Mouse (Mus musculus) hindbrain, embryonic 15.5 days (tissue): Measurements from ENCODE around the gene Derl3. TPM values are rescaled to one million over a fixed set of nuclear protein-coding genes. Genes with fewer than 3 reads are reported as not detected.
A peak's percentile ranks its signal among the peaks of the same experiment; 100 is the strongest.
"Not testable (repeated sequence)": the region's sequence is repeated elsewhere in the genome, so short reads cannot be mapped to it uniquely, and the experiment has no call there.

Experiments
- ATAC-seq: fragments of 200-750 bp; cut with Nextera tagmentation; 2 replicates; pipeline ENCODE4 v1.8.0; 2017; ENCODE audit warnings: low read depth, moderate number of reproducible peaks, moderate TSS enrichment; ENCODE audit not compliant: low FRiP score
- H3K27ac ChIP-seq: fragments of 300-500 bp; sonication (generic); replicated peaks from 2 replicates; pipeline ENCODE4 v1.5.1; 2015; ENCODE audit warnings: mild to moderate bottlenecking, inconsistent platforms
- H3K27me3 ChIP-seq: fragments of 300-500 bp; sonication (generic); 2 replicates; pipeline ENCODE4 v1.6.1; 2015; ENCODE audit warnings: control low read depth, inconsistent platforms
- H3K36me3 ChIP-seq: fragments of 300-500 bp; sonication (generic); 2 replicates; pipeline ENCODE4 v1.6.1; 2015; ENCODE audit warnings: control low read depth, inconsistent platforms
- H3K4me1 ChIP-seq: fragments of 300-500 bp; sonication (generic); replicated peaks from 2 replicates; pipeline ENCODE4 v1.6.1; 2015; ENCODE audit warnings: control low read depth, inconsistent platforms
- H3K4me2 ChIP-seq: fragments of 300-500 bp; sonication (generic); 2 replicates; pipeline ENCODE4 v1.6.1; 2015; ENCODE audit warnings: moderate library complexity, mild to moderate bottlenecking, inconsistent platforms
- H3K4me3 ChIP-seq: fragments of 300-500 bp; sonication (generic); 2 replicates; pipeline ENCODE4 v1.5.1; 2015; ENCODE audit warnings: mild to moderate bottlenecking, inconsistent platforms
- H3K9ac ChIP-seq: fragments of 300-500 bp; sonication (generic); 2 replicates; pipeline ENCODE4 v1.6.1; 2015; ENCODE audit warnings: inconsistent platforms
- H3K9me3 ChIP-seq: fragments of 300-500 bp; sonication (generic); 2 replicates; pipeline ENCODE4 v1.6.1; 2016; ENCODE audit warnings: control low read depth, inconsistent platforms
- WGBS: fragments of 180-500 bp; shearing (Covaris S2); methylation state at CpG from one replicate; pipeline ENCODE4 v1.1.7; 2015; 5-methylcytosine and 5-hydroxymethylcytosine counted together
- polyA plus RNA-seq: library from polyadenylated mRNA; unstranded; fragments of >200 nt; fragmentation: Nextera tagmentation; extraction: Ambion mirVana; gene quantifications from 2 replicates; pipeline ENCODE4 v1.2.1, GENCODE M21; 2015

The Derl3 gene
- 1.7 and 2.0 TPM in 2 replicates for polyA plus RNA-seq

DNA sequence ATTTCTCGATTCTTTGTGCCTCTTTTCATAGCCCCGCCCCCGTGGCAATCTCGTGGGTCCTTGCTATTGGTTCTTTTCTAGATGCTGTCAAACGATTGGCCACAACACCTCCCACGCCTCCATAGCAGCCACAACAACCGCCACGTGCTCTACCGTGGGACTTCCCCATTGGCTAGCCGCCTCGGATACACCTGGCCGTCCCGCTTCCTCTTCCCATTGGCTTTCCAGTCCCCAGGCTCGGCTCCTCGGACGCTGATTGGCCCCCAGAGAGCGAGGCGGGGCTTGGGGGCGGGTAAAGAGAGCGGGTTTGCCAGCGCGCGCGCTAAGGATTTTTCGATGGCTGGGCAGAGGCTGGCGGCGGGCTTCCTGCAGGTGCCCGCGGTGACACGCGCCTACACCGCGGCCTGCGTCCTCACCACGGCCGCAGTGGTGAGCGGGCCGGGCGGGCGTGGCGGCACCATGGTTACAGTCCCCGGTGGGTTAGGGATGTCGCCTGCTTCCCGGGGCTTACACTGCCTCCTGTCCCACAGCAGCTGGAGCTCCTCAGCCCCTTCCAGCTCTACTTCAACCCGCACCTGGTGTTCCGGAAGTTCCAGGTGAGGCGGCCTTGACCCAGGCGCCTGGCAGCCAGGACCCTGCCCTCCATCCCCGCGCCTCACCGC is at the start of gene Derl3:
Gene Derl3, plus strand, starts transcription at position 325 of the 662 bp plus-strand sequence.
- WGBS: 2% methylated on average over 51 of the region's 51 CpGs
- H3K9me3 ChIP-seq: no peaks in the 10 kb centered on the region
- H3K4me1 ChIP-seq: peaks cover 6% of the 10 kb centered on the region

DNA sequence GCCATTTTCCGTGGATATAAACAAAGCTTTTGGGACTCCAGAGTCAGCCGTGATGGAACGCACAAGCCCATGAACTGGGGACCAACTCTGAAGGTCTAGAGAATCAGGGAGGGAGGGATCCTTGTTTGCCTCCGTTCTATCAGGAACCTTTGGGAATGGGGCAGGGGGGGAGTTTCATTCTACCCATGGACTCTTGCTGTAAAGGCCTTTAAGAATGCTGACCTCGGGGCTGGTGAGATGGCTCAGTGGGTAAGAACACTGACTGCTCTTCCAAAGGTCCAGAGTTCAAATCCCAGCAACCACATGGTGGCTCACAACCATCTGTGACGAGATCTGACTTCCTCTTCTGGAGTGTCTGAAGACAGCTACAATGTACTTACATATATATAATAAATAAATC is 49.3 kb upstream of the Derl3 start:
- not testable (repeated sequence) for ATAC-seq, H3K9me3 ChIP-seq, H3K4me1 ChIP-seq, H3K4me3 ChIP-seq, H3K9ac ChIP-seq, H3K27me3 ChIP-seq, H3K27ac ChIP-seq, H3K4me2 ChIP-seq, H3K36me3 ChIP-seq
- 86% methylated on average over 6 of the region's 6 CpGs for WGBS

More for the DNA sequence above, at the start of gene Derl3:
- ATAC-seq: peak; percentile 99
- peaks cover 29% of the 10 kb centered on the region for H3K36me3 ChIP-seq
- H3K27me3 ChIP-seq: no peaks in the 10 kb centered on the region
- peak within 1 kb of the TSS; percentile 35 for H3K4me3 ChIP-seq
- H3K27ac ChIP-seq: 0 out of 2 replicates have a peak within 1 kb of the TSS, but pooled peaks have one; percentile 5
- 0 out of 2 replicates have a peak within 1 kb of the TSS, but pooled peaks have one; percentile 17 for H3K9ac ChIP-seq
- H3K4me2 ChIP-seq: peak within 1 kb of the TSS; percentile 80

DNA sequence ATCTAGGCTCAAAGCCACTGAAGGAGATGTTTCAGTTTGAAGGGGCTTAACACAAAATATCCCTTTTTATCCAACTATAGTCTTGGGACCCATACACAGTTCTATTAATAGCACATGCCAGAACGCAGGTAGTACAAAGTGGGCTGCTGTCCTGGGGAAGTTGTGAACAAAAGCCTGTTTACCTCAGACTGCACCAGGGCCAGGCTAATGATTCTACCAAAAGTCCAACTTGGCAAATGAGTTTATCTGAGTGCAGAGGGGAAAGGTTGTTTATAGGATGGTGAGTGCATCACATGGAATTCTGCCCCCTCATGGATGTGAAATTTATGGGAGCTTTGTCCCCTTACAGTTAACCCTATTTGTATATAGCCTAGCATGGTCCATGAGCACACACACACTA is 48.4 kb upstream of the Derl3 start:
- Histone ChIP-seq H3K36me3 (no peaks in the 10 kb centered on the region), H3K4me3 (no peak overlapping the region), H3K27ac (no peak overlapping the region), H3K27me3 (no peaks in the 10 kb centered on the region), H3K9me3 (no peaks in the 10 kb centered on the region), H3K4me2 (no peak overlapping the region), H3K4me1 (no peaks in the 10 kb centered on the region), H3K9ac (no peak overlapping the region)
- no peak for ATAC-seq
- 92% methylated on average over 1 of the region's 1 CpGs for WGBS

DNA sequence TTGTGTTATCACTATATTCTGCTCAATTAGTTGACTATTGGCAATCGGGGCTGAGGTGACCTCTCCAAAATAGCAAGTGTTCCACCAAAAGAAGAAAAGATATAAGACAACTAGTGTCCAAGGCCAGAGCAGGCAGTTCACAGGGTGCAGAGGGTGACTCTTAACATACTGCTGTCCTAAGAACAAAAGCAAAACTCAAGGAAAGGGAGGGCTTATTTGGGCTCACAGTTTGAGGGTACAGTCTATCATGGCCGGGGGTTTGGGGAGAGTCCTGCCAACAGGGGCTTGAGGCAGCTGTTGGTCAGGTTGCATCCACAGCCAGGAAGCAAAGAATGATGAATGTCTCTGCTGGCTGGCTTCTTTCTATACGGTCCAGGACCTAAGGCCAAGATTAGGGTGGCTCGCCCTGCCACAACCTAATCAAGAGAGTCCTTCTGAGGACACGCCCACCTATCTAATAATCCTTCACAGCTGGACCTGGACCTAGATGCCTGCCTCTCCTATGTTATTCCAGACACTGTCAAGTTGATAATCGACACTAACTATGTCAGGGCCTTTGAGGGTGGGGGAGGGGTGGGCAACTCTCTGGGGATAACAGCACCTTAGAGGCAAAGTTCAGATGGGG is 47.8 kb upstream of the Derl3 start:
- Histone ChIP-seq H3K4me1 (no peaks in the 10 kb centered on the region), H3K4me2 (no peak overlapping the region), H3K9me3 (no peaks in the 10 kb centered on the region), H3K27me3 (no peaks in the 10 kb centered on the region), H3K36me3 (no peaks in the 10 kb centered on the region), H3K9ac (no peak overlapping the region), H3K27ac (no peak overlapping the region), H3K4me3 (no peak overlapping the region)
- no peak for ATAC-seq
- 83% methylated on average over 6 of the region's 6 CpGs for WGBS

DNA sequence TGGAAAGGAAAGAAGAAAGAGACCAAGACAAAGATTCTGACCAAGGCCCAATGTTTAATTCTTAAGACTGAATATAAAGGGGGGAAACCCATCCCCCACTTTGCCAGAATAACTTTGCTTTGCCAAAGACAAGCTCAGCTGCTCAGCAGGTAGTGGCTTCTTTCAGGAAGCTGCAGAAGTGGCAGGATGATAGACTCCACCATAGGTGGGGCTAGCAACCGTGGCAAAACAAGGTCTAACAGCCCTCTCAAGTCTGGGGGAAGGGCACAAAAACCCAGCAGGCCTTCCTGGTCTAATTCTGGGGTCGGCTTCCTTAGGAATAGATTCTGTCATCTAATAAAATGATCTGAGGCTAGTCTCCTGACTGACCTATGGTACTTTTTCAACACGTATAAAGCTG is 44.8 kb upstream of the Derl3 start:
- H3K4me3 ChIP-seq: no peak overlapping the region
- no peak overlapping the region for H3K9ac ChIP-seq
- no peaks in the 10 kb centered on the region for H3K27me3 ChIP-seq
- no peak for ATAC-seq
- H3K27ac ChIP-seq: no peak overlapping the region
- WGBS: 18% methylated on average over 3 of the region's 3 CpGs
- H3K4me2 ChIP-seq: no peak overlapping the region
- peaks cover 11% of the 10 kb centered on the region for H3K4me1 ChIP-seq
- no peaks in the 10 kb centered on the region for H3K9me3 ChIP-seq
- H3K36me3 ChIP-seq: no peaks in the 10 kb centered on the region

DNA sequence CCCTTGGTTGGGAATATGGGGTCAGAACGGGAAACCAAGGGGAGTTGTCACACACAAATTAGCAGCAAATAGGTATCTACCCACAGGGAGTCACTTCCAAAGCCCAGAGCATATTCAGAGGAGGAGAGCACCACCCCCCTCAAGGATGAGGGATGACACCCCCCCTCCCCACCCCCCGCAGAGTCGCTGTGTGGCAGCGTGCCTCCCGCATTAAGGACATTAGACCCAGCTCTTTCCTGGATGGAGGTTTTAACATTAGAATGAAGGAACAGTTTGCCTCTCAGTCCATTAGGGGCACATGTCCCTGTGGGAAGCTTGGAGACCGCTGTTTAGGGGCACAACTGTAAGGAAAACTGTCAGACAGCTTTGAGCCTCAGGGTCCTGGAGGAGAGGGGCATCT is 42.1 kb upstream of the Derl3 start:
- Histone ChIP-seq H3K9me3 (no peaks in the 10 kb centered on the region), H3K36me3 (no peaks in the 10 kb centered on the region), H3K4me1 (peaks cover 11% of the 10 kb centered on the region), H3K27me3 (no peaks in the 10 kb centered on the region), H3K27ac (no peak overlapping the region), H3K9ac (no peak overlapping the region), H3K4me3 (no peak overlapping the region), H3K4me2 (no peak overlapping the region)
- 1% methylated on average over 6 of the region's 6 CpGs for WGBS
- no peak for ATAC-seq

DNA sequence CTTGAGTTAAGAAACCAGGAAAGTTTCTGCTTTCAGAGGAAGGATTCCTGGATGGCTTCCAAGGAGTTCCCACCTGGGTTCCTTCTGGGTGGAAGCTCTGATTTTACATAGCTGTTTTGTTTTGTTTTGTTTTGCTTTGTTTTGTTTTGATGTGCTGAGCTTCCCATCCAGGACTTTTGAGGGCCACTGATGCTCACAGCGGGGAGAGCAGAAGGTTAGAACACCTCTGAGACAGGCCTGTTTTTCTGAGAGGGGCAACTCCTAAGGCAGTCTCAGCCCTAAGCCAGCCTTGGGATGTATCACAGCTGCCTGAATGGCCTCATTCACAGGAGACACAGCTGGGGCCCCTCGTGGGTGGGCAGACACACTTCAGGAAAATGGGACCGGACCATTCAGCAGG is 41.5 kb upstream of the Derl3 start:
- Histone ChIP-seq H3K36me3 (no peaks in the 10 kb centered on the region), H3K9ac (no peak overlapping the region), H3K4me3 (no peak overlapping the region), H3K27me3 (no peaks in the 10 kb centered on the region), H3K9me3 (no peaks in the 10 kb centered on the region), H3K4me2 (no peak overlapping the region), H3K27ac (no peak overlapping the region), H3K4me1 (peaks cover 11% of the 10 kb centered on the region)
- WGBS: 24% methylated on average over 3 of the region's 3 CpGs
- no peak for ATAC-seq

DNA sequence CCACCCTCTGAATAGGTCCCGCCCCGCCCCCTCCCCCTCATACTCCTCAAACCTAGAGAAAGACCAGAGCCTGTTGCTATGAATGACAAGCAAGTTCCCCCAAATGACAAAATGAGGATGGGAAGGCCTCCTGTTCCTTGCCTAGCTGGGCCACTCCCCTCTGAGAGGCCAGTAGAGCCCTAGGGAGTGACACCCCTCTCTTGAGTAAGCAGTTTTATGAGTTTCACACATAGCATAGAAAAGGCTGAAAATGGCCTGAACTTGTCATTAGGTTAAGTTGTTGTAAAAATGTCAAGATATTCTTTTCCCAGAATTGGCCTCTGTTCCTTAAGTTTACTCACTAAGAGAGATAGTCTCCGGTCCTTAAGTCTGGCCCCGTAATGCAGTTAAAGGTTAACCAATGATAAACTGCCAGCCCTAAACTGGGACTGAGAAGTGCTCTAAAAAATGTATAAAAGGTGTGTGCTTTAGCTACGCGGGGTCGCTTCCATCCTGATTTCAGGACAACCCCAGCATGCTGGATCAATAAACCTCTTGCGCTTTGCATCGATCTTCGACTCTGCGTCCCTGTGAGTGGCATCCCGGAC is 40.6 kb upstream of the Derl3 start:
- no peak overlapping the region for H3K4me2 ChIP-seq
- H3K9ac ChIP-seq: no peak overlapping the region
- H3K27me3 ChIP-seq: no peaks in the 10 kb centered on the region
- WGBS: 94% methylated on average over 12 of the region's 12 CpGs
- no peaks in the 10 kb centered on the region for H3K36me3 ChIP-seq
- no peak for ATAC-seq
- H3K4me1 ChIP-seq: peaks cover 13% of the 10 kb centered on the region
- H3K9me3 ChIP-seq: no peaks in the 10 kb centered on the region
- no peak overlapping the region for H3K27ac ChIP-seq
- H3K4me3 ChIP-seq: no peak overlapping the region

DNA sequence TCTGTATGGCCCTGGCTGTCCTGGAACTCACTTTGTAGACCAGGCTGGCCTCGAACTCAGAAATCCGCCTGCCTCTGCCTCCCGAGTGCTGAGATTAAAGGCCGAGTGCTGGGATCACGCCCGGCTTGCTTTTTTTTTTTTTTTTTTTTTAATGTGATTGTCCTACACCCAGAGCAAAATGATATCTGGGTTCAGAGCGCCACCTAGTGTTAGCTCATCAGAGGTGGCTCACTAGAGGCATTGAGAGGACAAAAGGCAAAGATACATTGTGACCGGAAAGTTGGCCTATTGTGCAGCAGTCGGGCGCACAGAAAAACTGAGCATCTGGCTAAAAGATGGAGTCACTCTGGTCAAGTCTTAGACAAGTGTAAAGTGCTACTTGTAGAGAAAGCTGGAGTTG is 39.8 kb upstream of the Derl3 start:
- Histone ChIP-seq H3K4me3 (no peak overlapping the region), H3K4me1 (peaks cover 21% of the 10 kb centered on the region), H3K9ac (no peak overlapping the region), H3K27me3 (no peaks in the 10 kb centered on the region), H3K9me3 (no peaks in the 10 kb centered on the region), H3K4me2 (no peak overlapping the region), H3K27ac (no peak overlapping the region), H3K36me3 (peaks cover 4% of the 10 kb centered on the region; the same call in 1 of the 2 replicates)
- 0 out of 2 replicates have a peak, but pooled peaks have one; percentile 60 for ATAC-seq
- 17% methylated on average over 10 of the region's 10 CpGs for WGBS

DNA sequence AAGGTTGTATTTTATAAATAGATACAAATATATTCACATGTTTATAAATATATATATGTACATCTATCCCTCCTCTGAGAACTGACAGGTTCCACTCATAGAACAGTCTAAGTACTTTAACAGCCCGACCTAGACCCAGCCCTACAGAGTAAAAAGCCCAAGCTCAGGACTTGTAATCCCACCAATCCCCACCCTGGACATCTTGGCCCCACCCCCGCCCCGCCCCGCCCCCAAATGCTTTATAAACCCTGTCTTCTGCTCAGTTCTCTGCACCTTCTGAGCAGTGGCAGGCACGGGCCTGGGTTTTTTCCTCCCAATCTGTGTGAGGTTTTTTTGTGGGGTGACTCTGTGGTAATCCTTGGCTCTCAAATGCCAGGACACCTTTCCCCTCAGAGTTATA is 39.1 kb upstream of the Derl3 start:
- 50% methylated on average over 5 of the region's 5 CpGs for WGBS
- Histone ChIP-seq H3K4me2 (no peak overlapping the region), H3K36me3 (peaks cover 4% of the 10 kb centered on the region; the same call in 1 of the 2 replicates), H3K27me3 (no peaks in the 10 kb centered on the region), H3K9me3 (no peaks in the 10 kb centered on the region), H3K9ac (no peak overlapping the region), H3K4me3 (no peak overlapping the region), H3K27ac (no peak overlapping the region), H3K4me1 (peaks cover 28% of the 10 kb centered on the region)
- no peak for ATAC-seq

DNA sequence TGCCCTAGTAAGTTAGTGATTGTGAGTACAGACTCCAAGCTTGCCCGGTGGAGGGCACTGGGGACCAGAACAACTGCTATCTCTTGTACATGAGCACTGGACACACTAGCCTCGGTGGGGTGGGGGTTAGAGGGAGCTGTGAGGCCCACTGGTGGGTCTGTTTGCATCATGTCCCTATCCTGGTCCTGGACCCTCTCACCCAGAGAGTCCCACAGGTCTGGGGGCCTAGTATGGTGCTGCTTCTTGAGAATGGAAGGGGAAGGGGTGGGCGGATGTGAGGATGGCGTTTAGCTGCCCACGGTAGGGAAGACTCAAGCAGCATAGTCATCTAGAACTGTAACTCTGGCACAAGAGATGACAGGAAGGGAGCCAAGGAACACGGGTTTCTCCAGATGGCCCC is 38.4 kb upstream of the Derl3 start:
- ATAC-seq: no peak
- no peak overlapping the region for H3K9ac ChIP-seq
- WGBS: 88% methylated on average over 6 of the region's 6 CpGs
- no peak overlapping the region for H3K27ac ChIP-seq
- peaks cover 4% of the 10 kb centered on the region; the same call in 1 of the 2 replicates for H3K36me3 ChIP-seq
- peaks cover 28% of the 10 kb centered on the region for H3K4me1 ChIP-seq
- H3K4me3 ChIP-seq: no peak overlapping the region
- H3K4me2 ChIP-seq: no peak overlapping the region
- H3K27me3 ChIP-seq: no peaks in the 10 kb centered on the region
- H3K9me3 ChIP-seq: no peaks in the 10 kb centered on the region

DNA sequence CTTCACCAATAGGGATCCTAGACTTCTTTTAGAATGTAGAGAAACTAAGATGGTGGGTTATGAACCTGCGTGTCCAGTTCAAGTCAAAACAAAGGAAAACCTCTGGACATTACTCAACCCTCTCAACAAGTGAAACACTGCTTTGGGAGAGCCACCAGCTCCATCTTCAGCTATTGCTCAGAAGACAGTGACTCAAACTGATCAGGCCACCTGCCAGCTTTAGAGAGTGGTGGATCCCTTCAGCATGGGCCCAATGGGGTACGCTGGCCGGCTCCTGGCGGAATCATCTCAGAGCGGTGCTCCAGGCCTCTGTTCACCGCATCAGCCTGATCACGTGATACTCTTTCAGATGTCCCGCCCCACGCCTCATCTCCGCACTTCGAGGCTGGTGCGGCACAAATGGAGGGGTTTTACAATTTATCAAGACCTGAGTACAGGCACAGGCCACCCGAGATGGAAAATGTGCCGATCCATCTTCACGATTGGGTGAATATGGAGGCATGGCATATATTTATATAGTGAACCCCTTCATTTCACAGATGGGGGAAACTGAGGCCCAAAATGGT is 37.7 kb upstream of the Derl3 start:
- no peak for ATAC-seq
- 89% methylated on average over 15 of the region's 15 CpGs for WGBS

More for the DNA sequence above, 37.7 kb upstream of the Derl3 start:
- no peak overlapping the region for H3K27ac ChIP-seq
- H3K4me1 ChIP-seq: peaks cover 32% of the 10 kb centered on the region
- H3K9me3 ChIP-seq: no peaks in the 10 kb centered on the region
- peaks cover 4% of the 10 kb centered on the region; the same call in 1 of the 2 replicates for H3K36me3 ChIP-seq
- no peak overlapping the region for H3K4me3 ChIP-seq
- no peak overlapping the region for H3K4me2 ChIP-seq
- H3K9ac ChIP-seq: no peak overlapping the region
- H3K27me3 ChIP-seq: no peaks in the 10 kb centered on the region
